Mouse (Mus musculus): ENCODE data around the gene Gabarap. TPM values are rescaled to one million over a fixed set of nuclear protein-coding genes. Genes with fewer than 3 reads are reported as not detected.

Gabarap gene
- polyA plus RNA-seq, 1 experiment from 2014 or later: 332 TPM

GRCm38 (mm10) chr11:70039631-70040030 lies 48.7 kb downstream of the Gabarap start:
- no peaks in the 10 kb centered on the region for H3K27me3 ChIP-seq (ENCODE audit: low read depth, poor library complexity, severe bottlenecking)
- H3K9me3 ChIP-seq (replicated peaks): no peaks in the 10 kb centered on the region
- H3K4me1 ChIP-seq: 0 out of 2 replicates have a peak, but pooled peaks cover 3% of the 10 kb centered on the region
- H3K36me3 ChIP-seq: peaks cover 93% of the 10 kb centered on the region
- 94% methylated on average over 10 of the region's 10 CpGs for WGBS
- H3K4me3 ChIP-seq: no peak overlapping the region
- H3K27ac ChIP-seq: no peak overlapping the region
- no peak for DNase-seq (ENCODE audit: low spot score)

DNA sequence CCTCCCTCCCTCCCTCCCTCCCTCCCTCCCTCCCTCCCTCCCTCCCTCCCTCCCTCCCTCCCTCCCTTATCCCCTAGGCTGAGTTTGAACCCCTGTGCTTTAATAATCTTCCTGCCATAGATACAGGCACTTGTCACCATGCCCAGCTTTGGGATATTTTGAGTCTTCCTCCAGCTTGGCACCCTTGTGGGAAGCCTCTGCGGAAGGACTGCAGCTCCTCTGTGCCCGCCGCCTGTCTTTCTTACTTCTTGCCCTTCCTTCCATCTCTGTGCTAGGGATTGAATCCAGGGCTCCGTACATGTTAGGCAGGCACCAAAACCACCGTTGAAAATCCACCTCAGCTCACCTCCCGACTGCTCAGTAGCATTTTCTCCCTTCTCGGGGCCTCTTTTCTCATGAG lies 49.2 kb downstream of the Gabarap start:
- peaks cover 92% of the 10 kb centered on the region for H3K36me3 ChIP-seq
- no peak overlapping the region for H3K4me3 ChIP-seq
- no peak overlapping the region for H3K27ac ChIP-seq
- H3K27me3 ChIP-seq (ENCODE audit: low read depth, poor library complexity, severe bottlenecking): no peaks in the 10 kb centered on the region
- 0 out of 2 replicates have a peak, but pooled peaks cover 6% of the 10 kb centered on the region for H3K4me1 ChIP-seq
- no peak for DNase-seq (ENCODE audit: low spot score)
- 95% methylated on average over 7 of the region's 7 CpGs for WGBS
- H3K9me3 ChIP-seq (replicated peaks): no peaks in the 10 kb centered on the region

DNA sequence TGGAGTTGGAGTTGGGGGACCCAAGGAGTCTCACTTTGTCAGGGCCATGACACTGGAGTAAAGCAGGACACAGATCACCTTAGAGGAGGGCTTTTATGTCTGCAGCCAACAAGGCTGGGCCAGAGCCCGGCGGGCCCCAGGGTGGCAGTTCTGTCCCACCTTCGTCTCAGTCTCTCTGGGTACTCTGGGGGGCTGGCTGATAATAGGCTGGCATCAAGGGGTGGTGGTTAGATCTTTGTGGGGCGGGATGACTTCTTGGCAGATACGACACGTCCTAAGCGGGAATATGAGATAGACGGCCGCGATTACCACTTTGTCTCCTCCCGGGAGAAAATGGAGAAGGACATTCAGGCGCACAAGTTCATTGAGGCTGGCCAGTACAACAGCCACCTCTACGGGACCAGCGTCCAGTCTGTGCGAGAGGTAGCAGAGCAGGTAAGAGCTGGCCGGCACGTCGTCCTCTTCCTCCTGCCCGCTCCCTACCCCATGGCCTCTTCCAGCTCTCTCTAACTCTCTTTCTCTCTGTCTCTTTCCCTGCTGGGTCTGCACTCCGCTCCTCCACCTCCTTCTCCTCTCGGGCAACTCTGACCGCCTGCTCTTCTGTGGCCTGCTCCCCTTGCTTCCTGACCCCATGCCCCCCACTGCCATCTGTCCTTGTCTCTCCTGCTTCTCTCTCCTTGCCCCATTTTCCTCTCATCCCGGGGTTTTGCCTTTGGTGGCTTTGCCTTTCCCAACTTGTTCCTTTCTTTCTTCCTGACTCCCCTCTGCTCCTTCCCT lies 51.6 kb downstream of the Gabarap start:
- Histone ChIP-seq H3K27me3 (ENCODE audit: low read depth, poor library complexity, severe bottlenecking) (no peaks in the 10 kb centered on the region), H3K27ac (no peak overlapping the region), H3K9me3 (replicated peaks) (no peaks in the 10 kb centered on the region), H3K4me1 (peaks cover 10% of the 10 kb centered on the region; the same call in 1 of the 2 replicates), H3K36me3 (peaks cover 83% of the 10 kb centered on the region), H3K4me3 (no peak overlapping the region)
- no peak for DNase-seq (ENCODE audit: low spot score)
- WGBS: 87% methylated on average over 23 of the region's 23 CpGs

DNA sequence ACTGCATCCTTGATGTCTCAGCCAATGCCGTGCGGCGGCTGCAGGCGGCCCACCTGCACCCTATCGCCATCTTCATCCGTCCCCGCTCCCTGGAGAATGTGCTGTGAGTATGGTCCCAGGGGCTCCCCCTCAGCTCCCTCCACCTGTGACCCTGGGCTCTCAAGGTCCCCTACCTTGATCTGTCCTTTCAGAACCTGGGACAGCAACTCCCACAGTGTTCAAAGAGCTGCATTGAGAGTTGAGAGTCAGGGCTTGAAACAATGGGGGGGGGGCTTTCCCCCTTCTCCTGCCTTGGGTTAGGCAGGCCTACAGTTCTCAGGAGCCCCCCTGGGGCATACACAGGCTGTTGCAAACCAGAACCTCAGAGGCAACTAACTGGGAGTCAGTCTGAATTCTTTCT lies 52.7 kb downstream of the Gabarap start:
- H3K4me3 ChIP-seq: no peak overlapping the region
- H3K36me3 ChIP-seq: peaks cover 71% of the 10 kb centered on the region
- peaks cover 8% of the 10 kb centered on the region; the same call in 1 of the 2 replicates for H3K4me1 ChIP-seq
- WGBS: 76% methylated on average over 7 of the region's 7 CpGs
- no peaks in the 10 kb centered on the region for H3K9me3 ChIP-seq (replicated peaks)
- no peak for DNase-seq (ENCODE audit: low spot score)
- no peaks in the 10 kb centered on the region for H3K27me3 ChIP-seq (ENCODE audit: low read depth, poor library complexity, severe bottlenecking)
- H3K27ac ChIP-seq: no peak overlapping the region

MicroRNAs within 50 kb of the gene (microRNA counts, 519-probe panel; counts per million panel counts)
- microRNA mmu-miR-324-3p: 684 counts per million, percentile 72 among the panel's probes with 10 or more counts
- microRNA mmu-miR-324-5p: 684 counts per million, percentile 72 among the panel's probes with 10 or more counts

Small RNA genes within 50 kb of the gene (microRNA-seq; reads per million reads assigned to microRNA genes)
- not detected for gene Gm44349
- gene Mir324: 2,738 reads per million, percentile 85 among the genes with 10 or more reads in this experiment

Other genes with a start within 250 kb of the Gabarap start
- 41.8 and 47.0 TPM in 2 replicates for gene Polr2a, start 232.5 kb upstream of the Gabarap start, polyA plus RNA-seq (2016; fragmentation: Nextera tagmentation; extraction: Ambion mirVana)
- 0.09 and 0.10 TPM in 2 replicates for gene Slc35g3, start 229.2 kb upstream of the Gabarap start, polyA plus RNA-seq (2016; fragmentation: Nextera tagmentation; extraction: Ambion mirVana)
- 0.25 and 0.59 TPM in 2 replicates for gene Zbtb4, start 225.2 kb upstream of the Gabarap start, polyA plus RNA-seq (2016; fragmentation: Nextera tagmentation; extraction: Ambion mirVana)
- gene Chrnb1, start 195.2 kb upstream of the Gabarap start, polyA plus RNA-seq (2016; fragmentation: Nextera tagmentation; extraction: Ambion mirVana): 0.87 and 2.5 TPM in 2 replicates
- 0.40 and 0.55 TPM in 2 replicates for gene Fgf11, start 189.3 kb upstream of the Gabarap start, polyA plus RNA-seq (2016; fragmentation: Nextera tagmentation; extraction: Ambion mirVana)
- 1.4 and 1.5 TPM in 2 replicates for gene Tmem102, start 185.5 kb upstream of the Gabarap start, polyA plus RNA-seq (2016; fragmentation: Nextera tagmentation; extraction: Ambion mirVana)
- not detected in 2 replicates for gene Gm39566, start 175.8 kb upstream of the Gabarap start, polyA plus RNA-seq (2016; fragmentation: Nextera tagmentation; extraction: Ambion mirVana)
- not detected in 2 replicates for gene Spem2, start 172.7 kb upstream of the Gabarap start, polyA plus RNA-seq (2016; fragmentation: Nextera tagmentation; extraction: Ambion mirVana)
- not detected in 2 replicates for gene Spem1, start 169.0 kb upstream of the Gabarap start, polyA plus RNA-seq (2016; fragmentation: Nextera tagmentation; extraction: Ambion mirVana)
- 2.2 and 3.5 TPM in 2 replicates for gene Nlgn2, start 153.4 kb upstream of the Gabarap start, polyA plus RNA-seq (2016; fragmentation: Nextera tagmentation; extraction: Ambion mirVana)
- gene Tmem256, start 152.6 kb upstream of the Gabarap start, polyA plus RNA-seq (2016; fragmentation: Nextera tagmentation; extraction: Ambion mirVana): 269 and 280 TPM in 2 replicates
- 96.7 and 117 TPM in 2 replicates for gene Plscr3, start 144.8 kb upstream of the Gabarap start, polyA plus RNA-seq (2016; fragmentation: Nextera tagmentation; extraction: Ambion mirVana)
- gene Tnk1, start 132.4 kb upstream of the Gabarap start, polyA plus RNA-seq (2016; fragmentation: Nextera tagmentation; extraction: Ambion mirVana): 1.1 TPM in 2 replicates
- gene Tmem95, start 113.1 kb upstream of the Gabarap start, polyA plus RNA-seq (2016; fragmentation: Nextera tagmentation; extraction: Ambion mirVana): not detected in 2 replicates
- 6.1 and 6.4 TPM in 2 replicates for gene Kctd11, start 109.7 kb upstream of the Gabarap start, polyA plus RNA-seq (2016; fragmentation: Nextera tagmentation; extraction: Ambion mirVana)
- gene Acap1, start 95.6 kb upstream of the Gabarap start, polyA plus RNA-seq (2016; fragmentation: Nextera tagmentation; extraction: Ambion mirVana): 0.93 and 1.7 TPM in 2 replicates
- gene 2810408A11Rik, start 90.2 kb upstream of the Gabarap start, polyA plus RNA-seq (2016; fragmentation: Nextera tagmentation; extraction: Ambion mirVana): 20.2 and 25.8 TPM in 2 replicates
- gene Neurl4, start 90.1 kb upstream of the Gabarap start, polyA plus RNA-seq (2016; fragmentation: Nextera tagmentation; extraction: Ambion mirVana): 12.6 and 13.3 TPM in 2 replicates
- 77.7 and 91.6 TPM in 2 replicates for gene Gps2, start 77.3 kb upstream of the Gabarap start, polyA plus RNA-seq (2016; fragmentation: Nextera tagmentation; extraction: Ambion mirVana)
- 3,029 and 3,766 TPM in 2 replicates for gene Eif5a, start 69.2 kb upstream of the Gabarap start, polyA plus RNA-seq (2016; fragmentation: Nextera tagmentation; extraction: Ambion mirVana)
- 6.1 TPM in 2 replicates for gene Ybx2, start 55.3 kb upstream of the Gabarap start, polyA plus RNA-seq (2016; fragmentation: Nextera tagmentation; extraction: Ambion mirVana)
- 19.9 and 29.3 TPM in 2 replicates for gene Slc2a4, start 43.0 kb upstream of the Gabarap start, polyA plus RNA-seq (2016; fragmentation: Nextera tagmentation; extraction: Ambion mirVana)
- 28.7 and 35.4 TPM in 2 replicates for gene Cldn7, start 26.4 kb upstream of the Gabarap start, polyA plus RNA-seq (2016; fragmentation: Nextera tagmentation; extraction: Ambion mirVana)
- gene Ctdnep1, start 10.0 kb upstream of the Gabarap start, polyA plus RNA-seq (2016; fragmentation: Nextera tagmentation; extraction: Ambion mirVana): 22.2 and 24.8 TPM in 2 replicates
- gene Elp5, start 8.6 kb upstream of the Gabarap start, polyA plus RNA-seq (2016; fragmentation: Nextera tagmentation; extraction: Ambion mirVana): 154 and 176 TPM in 2 replicates
- gene Phf23, start 4.6 kb downstream of the Gabarap start, polyA plus RNA-seq (2016; fragmentation: Nextera tagmentation; extraction: Ambion mirVana): 101 and 106 TPM in 2 replicates
- 65.2 and 70.6 TPM in 2 replicates for gene Dvl2, start 9.5 kb downstream of the Gabarap start, polyA plus RNA-seq (2016; fragmentation: Nextera tagmentation; extraction: Ambion mirVana)
- 36.4 and 52.1 TPM in 2 replicates for gene Acadvl, start 24.3 kb downstream of the Gabarap start, polyA plus RNA-seq (2016; fragmentation: Nextera tagmentation; extraction: Ambion mirVana)
- 8.8 and 12.9 TPM in 2 replicates for gene Dlg4, start 25.8 kb downstream of the Gabarap start, polyA plus RNA-seq (2016; fragmentation: Nextera tagmentation; extraction: Ambion mirVana)
- gene Asgr1, start 62.9 kb downstream of the Gabarap start, polyA plus RNA-seq (2016; fragmentation: Nextera tagmentation; extraction: Ambion mirVana): 0.71 and 0.74 TPM in 2 replicates
- not detected in 2 replicates for gene Asgr2, start 101.5 kb downstream of the Gabarap start, polyA plus RNA-seq (2016; fragmentation: Nextera tagmentation; extraction: Ambion mirVana)
- gene Mgl2, start 139.2 kb downstream of the Gabarap start, polyA plus RNA-seq (2016; fragmentation: Nextera tagmentation; extraction: Ambion mirVana): 0.10 and 0.16 TPM in 2 replicates
- not detected in 2 replicates for gene Clec10a, start 165.1 kb downstream of the Gabarap start, polyA plus RNA-seq (2016; fragmentation: Nextera tagmentation; extraction: Ambion mirVana)
- gene Slc16a11, start 221.6 kb downstream of the Gabarap start, polyA plus RNA-seq (2016; fragmentation: Nextera tagmentation; extraction: Ambion mirVana): 0.84 and 1.6 TPM in 2 replicates
- 11.6 and 16.3 TPM in 2 replicates for gene Slc16a13, start 229.9 kb downstream of the Gabarap start, polyA plus RNA-seq (2016; fragmentation: Nextera tagmentation; extraction: Ambion mirVana)
- 5.6 and 7.5 TPM in 2 replicates for gene Bcl6b, start 238.7 kb downstream of the Gabarap start, polyA plus RNA-seq (2016; fragmentation: Nextera tagmentation; extraction: Ambion mirVana)
- 220 and 235 TPM in 2 replicates for gene 0610010K14Rik, start 246.8 kb downstream of the Gabarap start, polyA plus RNA-seq (2016; fragmentation: Nextera tagmentation; extraction: Ambion mirVana)
- gene Gm21988, start 248.7 kb downstream of the Gabarap start, polyA plus RNA-seq (2016; fragmentation: Nextera tagmentation; extraction: Ambion mirVana): 9.7 TPM in 2 replicates
- 84.7 and 93.5 TPM in 2 replicates for gene Rnasek, start 248.7 kb downstream of the Gabarap start, polyA plus RNA-seq (2016; fragmentation: Nextera tagmentation; extraction: Ambion mirVana)

Measured in limb, embryonic 10.5 days (tissue).